Mouse (Mus musculus) ES-E14 (cell line): ENCODE measurements at regions not wholly inside any gene's neighbourhood (a gene's known extent, or its start where the extent isn't known, plus 50 kb on each side); places are given as distances from the start of the nearest gene placed in this dataset.
A peak's percentile ranks its signal among the peaks of the same experiment; 100 is the strongest.

Experiments used
- DNase-seq: peaks from one replicate; pipeline ENCODE4 v3.0.0-alpha.2; 2013; ENCODE audit warnings: low read depth, low spot score
- H3K27ac ChIP-seq: 2 replicates; pipeline ENCODE4 v1.5.1; 2012; ENCODE audit warnings: low read depth, mild to moderate bottlenecking, low read length, moderate library complexity, mixed read lengths; ENCODE audit not compliant: poor library complexity, insufficient read depth, severe bottlenecking
- H3K36me3 ChIP-seq: 2 replicates; pipeline ENCODE4 v1.6.1; 2012; ENCODE audit warnings: mild to moderate bottlenecking, low read length, moderate library complexity, mixed read lengths; ENCODE audit not compliant: control insufficient read depth, poor library complexity, insufficient read depth, severe bottlenecking
- H3K4me1 ChIP-seq, 2 experiments: fragments of 150-350 bp in 1 of 2; sonication (generic) in 1 of 2; 2 replicates each; pipeline ENCODE4 v1.6.1; 2012; ENCODE audit warnings: low read length in 2 of 2, mild to moderate bottlenecking in 1 of 2, mixed read lengths in 1 of 2; ENCODE audit not compliant: control insufficient read depth in 2 of 2, insufficient read depth in 2 of 2, poor library complexity in 1 of 2
- H3K4me3 ChIP-seq, 2 experiments: fragments of 150-350 bp in 1 of 2; sonication (generic) in 1 of 2; 2 replicates each; pipeline ENCODE4 v1.5.1; 2012; ENCODE audit warnings: low read length in 2 of 2, low read depth in 1 of 2, mild to moderate bottlenecking in 1 of 2, mixed read lengths in 1 of 2; ENCODE audit not compliant: insufficient read depth in 1 of 2, poor library complexity in 1 of 2, severe bottlenecking in 1 of 2
- H3K9ac ChIP-seq: 2 replicates; pipeline ENCODE4 v1.6.1; 2012; ENCODE audit warnings: low read depth, mild to moderate bottlenecking, low read length, mixed read lengths; ENCODE audit not compliant: poor library complexity, insufficient read depth, severe bottlenecking
- H3K9me3 ChIP-seq: fragments of 150-350 bp; sonication (generic); 2 replicates; pipeline ENCODE4 v1.6.1; 2012; ENCODE audit warnings: low read depth, mild to moderate bottlenecking, low read length; ENCODE audit not compliant: control insufficient read depth, insufficient read depth
- CHD2 ChIP-seq: IDR thresholded peaks from 2 replicates; pipeline ENCODE4 v1.6.1; 2014; ENCODE audit warnings: mild to moderate bottlenecking, low read depth, low read length, inconsistent platforms
- HCFC1 ChIP-seq: IDR thresholded peaks from 2 replicates; pipeline ENCODE4 v1.6.1; 2012; ENCODE audit warnings: low read length, inconsistent platforms, borderline replicate concordance; ENCODE audit not compliant: insufficient read depth
- MAFK ChIP-seq: IDR thresholded peaks from 2 replicates; pipeline ENCODE4 v1.6.1; 2014; ENCODE audit warnings: mild to moderate bottlenecking, low read depth, low read length, inconsistent platforms; ENCODE audit not compliant: insufficient read depth
- ZC3H11A ChIP-seq: IDR thresholded peaks from 2 replicates; pipeline ENCODE4 v1.6.1; 2012; ENCODE audit warnings: low read depth, mild to moderate bottlenecking, inconsistent platforms, low read length, borderline replicate concordance
- ZNF384 ChIP-seq: IDR thresholded peaks from 2 replicates; pipeline ENCODE4 v1.6.1; 2012; ENCODE audit warnings: low read depth, low read length, inconsistent platforms
- in situ Hi-C, 2 experiments: fragments of 600-800 bp; cut with MboI; formaldehyde crosslinking; loops; one replicate each; pipeline ENCODE4 v1.15.1; 2025; ENCODE audit warnings: low sequenced_read_pairs in 2 of 2, inconsistent platforms in 1 of 2; ENCODE audit not compliant: unreplicated experiment in 2 of 2

DNA sequence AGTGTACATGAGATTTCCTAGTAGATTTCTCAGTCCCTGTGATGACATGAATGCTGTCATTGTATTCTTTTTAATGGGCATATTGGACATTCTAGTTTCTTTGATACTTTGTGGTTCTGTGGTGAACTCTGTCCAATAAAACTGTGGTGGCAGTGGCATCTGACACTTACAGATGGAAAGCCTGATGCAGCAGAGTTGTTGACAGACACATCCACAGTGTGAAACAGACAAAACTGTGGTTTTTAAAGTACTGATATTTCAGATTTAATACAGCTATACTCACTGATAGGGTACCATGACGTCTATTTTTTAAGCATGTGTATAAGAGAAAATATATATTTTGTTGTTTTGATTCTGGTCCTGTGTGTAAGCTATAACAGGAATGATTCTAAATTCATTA lies 818.0 kb downstream of the Trim52 start:
- Histone ChIP-seq H3K27ac (no peak overlapping the region), H3K9me3 (no peaks in the 10 kb centered on the region), H3K9ac (no peak overlapping the region), H3K36me3 (no peaks in the 10 kb centered on the region), H3K4me1 (no peaks in the 10 kb centered on the region), H3K4me3 (no peak overlapping the region)
- DNase-seq: no peak
- in situ Hi-C loops: no loop called here
- TF ChIP-seq MAFK (no peak), HCFC1 (no peak), CHD2 (no peak), ZC3H11A (no peak), ZNF384 (no peak)

DNA sequence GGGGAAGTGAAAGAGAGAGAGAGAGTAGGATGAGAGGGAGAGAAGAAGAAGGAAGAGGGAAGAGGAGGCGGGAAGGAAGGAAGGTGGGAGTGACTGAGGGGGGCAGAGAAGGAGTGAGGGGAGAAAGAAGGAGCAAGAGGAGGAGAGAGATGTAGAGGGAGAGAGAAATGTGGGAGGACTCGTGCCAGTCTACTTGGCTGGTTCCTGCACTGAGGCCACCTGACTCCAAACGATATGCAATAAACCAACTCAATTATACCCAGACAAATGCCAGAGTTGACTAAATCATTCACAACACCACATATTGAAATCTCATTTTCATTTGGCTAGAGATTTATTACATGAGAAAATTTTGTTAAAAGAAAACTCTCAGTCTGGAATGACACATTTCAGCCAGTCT lies 818.4 kb downstream of the Trim52 start:
- H3K36me3 ChIP-seq: no peaks in the 10 kb centered on the region
- H3K9me3 ChIP-seq: no peaks in the 10 kb centered on the region
- H3K4me3 ChIP-seq: no peak overlapping the region
- H3K4me1 ChIP-seq: no peaks in the 10 kb centered on the region
- H3K27ac ChIP-seq: no peak overlapping the region
- in situ Hi-C loops: no loop called here
- DNase-seq: no peak
- H3K9ac ChIP-seq: no peak overlapping the region
- TF ChIP-seq ZC3H11A (no peak), HCFC1 (no peak), ZNF384 (no peak), CHD2 (no peak), MAFK (no peak)

GRCm38 (mm10) chr14:106945261-106945660 lies 839.3 kb downstream of the Trim52 start:
- DNase-seq: no peak
- Histone ChIP-seq H3K9me3 (no peaks in the 10 kb centered on the region), H3K4me1 (no peaks in the 10 kb centered on the region), H3K9ac (no peak overlapping the region), H3K36me3 (no peaks in the 10 kb centered on the region), H3K4me3 (no peak overlapping the region), H3K27ac (no peak overlapping the region)
- TF ChIP-seq ZC3H11A: no peak
- in situ Hi-C loops: no loop called here

DNA sequence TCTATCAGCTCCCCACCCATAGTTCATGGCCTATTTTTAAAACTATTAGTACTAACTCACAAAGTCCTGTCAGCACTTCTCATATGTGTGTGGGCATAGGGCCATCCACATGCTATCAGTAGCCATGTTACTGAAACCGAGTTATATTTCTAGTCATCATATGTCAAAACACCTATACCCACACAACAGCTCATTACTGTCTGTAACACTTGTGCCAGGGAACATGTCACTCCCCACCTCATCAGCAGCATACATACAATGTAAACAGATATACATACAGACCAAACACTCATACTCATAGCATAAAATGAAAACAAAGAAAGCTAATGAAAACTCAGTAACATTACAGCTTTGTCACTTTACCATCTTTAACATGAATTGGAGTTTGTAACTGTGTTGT lies 872.0 kb downstream of the Trim52 start:
- in situ Hi-C loops: no loop called here
- no peaks in the 10 kb centered on the region for H3K4me1 ChIP-seq
- H3K9ac ChIP-seq: no peak overlapping the region
- TF ChIP-seq CHD2: no peak
- no peak for TF ChIP-seq MAFK
- no peak for TF ChIP-seq HCFC1
- TF ChIP-seq ZC3H11A: no peak
- no peak for TF ChIP-seq ZNF384
- no peak for DNase-seq
- H3K9me3 ChIP-seq: no peaks in the 10 kb centered on the region
- no peaks in the 10 kb centered on the region for H3K36me3 ChIP-seq
- H3K27ac ChIP-seq: no peak overlapping the region
- H3K4me3 ChIP-seq: no peak overlapping the region

DNA sequence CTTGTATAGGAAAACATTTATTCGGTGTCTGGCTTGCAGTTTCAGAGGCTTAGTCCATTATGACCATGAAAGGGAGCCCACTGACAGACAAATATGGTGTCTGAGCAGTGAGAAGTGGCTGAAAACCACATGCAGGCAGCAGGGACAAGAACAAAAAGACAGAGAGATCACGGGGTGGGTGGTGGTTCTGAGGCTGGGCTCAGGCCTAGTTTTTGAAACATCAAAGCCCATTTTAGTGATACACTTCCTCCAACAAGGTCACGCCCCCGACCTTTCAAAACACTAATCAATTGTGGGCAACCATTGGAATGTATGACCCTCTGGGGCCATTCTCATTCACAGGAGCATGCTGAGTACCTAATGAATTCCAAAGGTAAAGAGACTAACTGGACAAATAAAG lies 874.8 kb downstream of the Trim52 start:
- no peak for TF ChIP-seq ZC3H11A
- Histone ChIP-seq H3K36me3 (no peaks in the 10 kb centered on the region), H3K9ac (no peak overlapping the region), H3K9me3 (no peaks in the 10 kb centered on the region), H3K4me1 (no peaks in the 10 kb centered on the region), H3K27ac (no peak overlapping the region), H3K4me3 (no peak overlapping the region)
- peak; percentile 40 for DNase-seq
- in situ Hi-C loops: no loop called here
